Mouse (Mus musculus): ENCODE results near the gene Xrcc4. TPM values are rescaled to one million over a fixed set of nuclear protein-coding genes. Genes with fewer than 3 reads are reported as not detected.
"Not testable (repeated sequence)": the region's sequence is repeated elsewhere in the genome, so short reads cannot be mapped to it uniquely, and the experiment has no call there.

The Xrcc4 gene
- polyA plus RNA-seq (2014; fragmentation: Nextera tagmentation; extraction: Ambion mirVana), result 10.7 and 13.6 TPM in 2 replicates

DNA sequence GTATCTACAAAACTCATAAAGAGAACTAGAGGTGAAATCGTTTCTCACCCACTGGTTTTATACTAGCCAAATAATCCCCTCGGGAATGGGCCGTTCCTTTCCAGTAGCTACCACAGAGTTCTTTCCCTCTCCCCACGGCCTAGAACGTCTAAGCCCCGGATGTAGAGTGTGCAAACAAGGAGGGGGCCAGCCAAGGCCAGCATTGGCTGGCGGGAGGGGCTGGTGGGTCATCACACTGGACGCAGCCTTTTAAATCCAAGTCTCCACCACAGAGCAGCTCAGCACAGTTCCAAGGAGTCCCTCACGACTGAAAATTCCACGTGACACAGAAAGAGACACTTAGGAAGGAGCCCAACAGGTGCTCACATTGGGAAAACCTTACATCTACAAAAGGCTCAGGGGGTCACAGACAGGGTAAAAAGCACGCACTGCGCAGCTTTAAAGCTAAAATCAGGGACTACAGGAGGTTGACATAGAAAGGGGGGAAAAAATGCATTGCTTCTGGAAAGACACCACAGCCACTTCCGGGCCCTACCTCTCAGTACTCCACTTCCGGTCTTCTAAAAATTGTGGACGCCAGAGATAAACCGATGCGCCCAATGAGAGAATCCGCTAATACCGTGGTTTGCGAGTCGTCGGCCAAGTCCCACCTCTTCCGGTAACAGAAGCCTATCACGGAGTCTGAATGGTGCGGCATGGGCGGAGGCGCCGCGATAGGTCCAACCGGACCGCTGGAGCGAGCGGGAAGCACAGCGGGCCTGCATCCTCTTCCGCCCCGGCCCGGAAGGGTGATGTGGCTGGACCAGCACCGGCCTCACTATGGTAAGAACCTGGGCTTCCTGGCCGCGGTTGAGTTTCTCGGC lies at the start of gene Xrcc4, which contains the start of gene Tmem167:
Gene Xrcc4 (minus strand): TSS at position 647 of the 863 bp plus-strand sequence.
Gene Tmem167 (plus strand): TSS at position 162 of the 863 bp plus-strand sequence.
- Histone ChIP-seq H3K4me1 (ENCODE audit: control insufficient read depth, insufficient read depth, low read length) (no peaks in the 10 kb centered on the region), H3K27ac (replicated peaks; ENCODE audit: low read depth, low read length) (peak within 1 kb of the TSS; percentile 70), H3K9ac (replicated peaks; ENCODE audit: low read length) (peak within 1 kb of the TSS; percentile 96), H3K4me3 (ENCODE audit: low read depth, low read length) (peak within 1 kb of the TSS; percentile 94), H3K36me3 (replicated peaks; ENCODE audit: control insufficient read depth, insufficient read depth, low read depth, low read length) (no peaks in the 10 kb centered on the region), H3K27me3 (ENCODE audit: control insufficient read depth, insufficient read depth, low read length) (no peaks in the 10 kb centered on the region), H3K9me3 (replicated peaks; ENCODE audit: control insufficient read depth, low read length) (no peaks in the 10 kb centered on the region), H3K4me2 (ENCODE audit: low read depth, low read length) (peak within 1 kb of the TSS; percentile 85)
- ATAC-seq (replicated peaks; ENCODE audit: insufficient number of reproducible peaks, low FRiP score, low TSS enrichment, low read depth) (peak; percentile 100), DNase-seq (ENCODE audit: low spot score) (peak; percentile 98)
- 4% methylated on average over 41 of the region's 41 CpGs for WGBS

DNA sequence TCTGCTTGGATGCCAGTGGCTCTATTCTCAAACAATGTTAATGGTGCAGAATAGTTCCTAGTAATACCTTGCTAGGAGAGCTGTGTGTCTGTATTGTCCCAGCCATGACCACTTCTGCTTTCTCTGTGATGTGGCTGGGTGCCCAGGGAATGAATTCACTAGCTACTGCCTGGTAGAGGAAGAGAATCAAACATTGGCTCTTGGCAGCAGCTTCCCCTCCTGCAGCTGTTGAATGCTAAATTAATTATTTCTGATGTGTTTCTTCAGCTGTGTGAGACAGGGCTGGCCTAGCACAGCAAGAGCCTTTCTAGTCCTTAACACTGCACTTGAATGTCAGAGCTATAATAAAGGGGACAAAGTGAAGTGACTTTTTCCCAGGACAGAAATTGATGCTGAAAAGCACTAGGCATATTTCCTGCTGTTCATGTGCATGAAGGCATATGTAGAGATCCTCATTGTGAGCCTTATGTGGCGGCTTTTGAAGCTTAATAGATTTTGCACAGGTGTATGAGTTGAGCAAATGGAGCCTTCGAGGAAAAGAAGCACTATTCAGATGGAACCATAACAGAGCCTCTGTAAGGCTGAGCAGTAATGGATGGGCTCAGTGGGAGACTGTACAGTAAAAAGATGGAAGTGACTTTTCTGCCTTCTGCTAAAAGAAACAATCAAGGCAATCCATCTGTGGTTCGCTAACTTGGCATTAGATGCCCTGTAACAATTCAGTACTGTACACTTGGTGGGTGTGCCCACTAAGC lies 46.9 kb upstream of the Xrcc4 start:
- Histone ChIP-seq H3K9ac (replicated peaks; ENCODE audit: low read length) (no peak overlapping the region), H3K4me2 (ENCODE audit: low read depth, low read length) (no peak overlapping the region), H3K4me3 (ENCODE audit: low read depth, low read length) (no peak overlapping the region), H3K4me1 (ENCODE audit: control insufficient read depth, insufficient read depth, low read length) (no peaks in the 10 kb centered on the region), H3K9me3 (replicated peaks; ENCODE audit: control insufficient read depth, low read length) (no peaks in the 10 kb centered on the region), H3K36me3 (replicated peaks; ENCODE audit: control insufficient read depth, insufficient read depth, low read depth, low read length) (no peaks in the 10 kb centered on the region), H3K27me3 (ENCODE audit: control insufficient read depth, insufficient read depth, low read length) (no peaks in the 10 kb centered on the region), H3K27ac (replicated peaks; ENCODE audit: low read depth, low read length) (no peak overlapping the region)
- WGBS, result 86% methylated on average over 3 of the region's 3 CpGs
- DNase-seq (ENCODE audit: low spot score) (no peak), ATAC-seq (replicated peaks; ENCODE audit: insufficient number of reproducible peaks, low FRiP score, low TSS enrichment, low read depth) (no peak)

DNA sequence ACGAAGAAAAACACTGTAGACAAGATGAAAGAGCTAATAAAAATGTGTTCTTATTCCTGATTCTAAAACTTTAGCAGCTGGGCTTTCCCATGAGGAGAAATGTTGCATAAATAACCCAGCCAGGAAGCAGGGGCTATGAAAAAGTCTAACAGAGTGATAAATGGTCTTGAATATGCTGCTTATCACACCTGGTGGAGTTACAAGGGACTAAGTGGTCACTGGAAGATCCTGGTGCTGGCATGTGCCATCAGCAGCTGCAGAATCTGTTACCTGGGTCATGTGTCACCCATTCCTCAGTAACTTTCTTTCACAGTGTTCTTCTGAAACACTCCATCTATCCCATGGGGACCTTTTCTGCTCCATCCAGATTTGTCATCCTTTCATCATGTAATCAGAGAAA lies 22.3 kb upstream of the Xrcc4 start:
- Histone ChIP-seq H3K4me1 (ENCODE audit: control insufficient read depth, insufficient read depth, low read length) (no peaks in the 10 kb centered on the region), H3K4me2 (ENCODE audit: low read depth, low read length) (no peak overlapping the region), H3K36me3 (replicated peaks; ENCODE audit: control insufficient read depth, insufficient read depth, low read depth, low read length) (no peaks in the 10 kb centered on the region), H3K9ac (replicated peaks; ENCODE audit: low read length) (no peak overlapping the region), H3K27me3 (ENCODE audit: control insufficient read depth, insufficient read depth, low read length) (no peaks in the 10 kb centered on the region), H3K4me3 (ENCODE audit: low read depth, low read length) (no peak overlapping the region), H3K27ac (replicated peaks; ENCODE audit: low read depth, low read length) (no peak overlapping the region), H3K9me3 (replicated peaks; ENCODE audit: control insufficient read depth, low read length) (no peaks in the 10 kb centered on the region)
- 83% methylated on average over 1 of the region's 1 CpGs for WGBS
- DNase-seq (ENCODE audit: low spot score), result no peak
- ATAC-seq (replicated peaks; ENCODE audit: insufficient number of reproducible peaks, low FRiP score, low TSS enrichment, low read depth), result no peak

DNA sequence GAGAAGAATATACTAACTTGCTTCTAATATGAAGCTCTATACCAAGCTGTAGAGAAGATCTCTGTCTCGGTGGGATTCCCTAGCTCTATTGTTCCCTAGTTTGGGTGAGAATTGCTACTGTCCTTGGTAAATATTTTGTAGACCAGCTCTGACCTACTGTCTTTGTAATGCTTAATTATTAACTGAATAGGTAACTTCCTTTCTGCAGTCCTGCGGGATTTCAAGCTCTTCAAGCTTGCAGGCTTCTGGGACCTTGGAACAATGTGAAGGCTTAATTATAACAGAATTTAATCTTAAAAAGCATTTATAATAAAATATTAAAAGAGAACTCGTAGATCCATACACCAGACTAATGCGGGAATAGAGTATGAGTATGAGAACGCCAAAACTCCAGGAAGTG lies 19.3 kb upstream of the Xrcc4 start:
- 97% methylated on average over 5 of the region's 5 CpGs for WGBS
- H3K4me3 ChIP-seq (ENCODE audit: low read depth, low read length); H3K4me1 ChIP-seq (ENCODE audit: control insufficient read depth, insufficient read depth, low read length); ATAC-seq (replicated peaks; ENCODE audit: insufficient number of reproducible peaks, low FRiP score, low TSS enrichment, low read depth); DNase-seq (ENCODE audit: low spot score); H3K4me2 ChIP-seq (ENCODE audit: low read depth, low read length); H3K9ac ChIP-seq (replicated peaks; ENCODE audit: low read length); H3K36me3 ChIP-seq (replicated peaks; ENCODE audit: control insufficient read depth, insufficient read depth, low read depth, low read length); H3K27me3 ChIP-seq (ENCODE audit: control insufficient read depth, insufficient read depth, low read length); H3K9me3 ChIP-seq (replicated peaks; ENCODE audit: control insufficient read depth, low read length); H3K27ac ChIP-seq (replicated peaks; ENCODE audit: low read depth, low read length): not testable (repeated sequence)

DNA sequence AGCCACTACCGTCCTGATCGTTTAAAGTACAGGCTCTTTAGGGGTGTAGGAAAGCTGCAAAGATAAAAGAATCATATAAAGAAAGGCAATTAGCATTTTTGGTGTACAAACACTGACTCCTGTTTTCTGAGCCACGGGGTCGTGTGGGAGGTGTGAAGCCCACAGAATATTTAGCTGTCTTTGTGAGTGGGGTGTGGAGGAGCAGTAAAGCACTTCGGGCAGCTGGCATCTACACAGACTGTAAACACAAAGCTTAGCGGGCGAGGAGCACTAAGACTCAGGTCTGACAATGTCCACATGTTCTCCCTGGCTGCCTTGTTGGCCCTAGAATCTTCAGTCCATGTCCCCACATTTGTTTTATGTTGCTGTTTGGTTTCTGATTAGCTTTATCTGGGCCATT lies 16.7 kb upstream of the Xrcc4 start:
- H3K4me1 ChIP-seq (ENCODE audit: control insufficient read depth, insufficient read depth, low read length), result no peaks in the 10 kb centered on the region
- H3K9ac ChIP-seq (replicated peaks; ENCODE audit: low read length), result no peak overlapping the region
- no peak overlapping the region for H3K27ac ChIP-seq (replicated peaks; ENCODE audit: low read depth, low read length)
- 96% methylated on average over 7 of the region's 7 CpGs for WGBS
- ATAC-seq (replicated peaks; ENCODE audit: insufficient number of reproducible peaks, low FRiP score, low TSS enrichment, low read depth) (no peak), DNase-seq (ENCODE audit: low spot score) (no peak)
- no peaks in the 10 kb centered on the region for H3K9me3 ChIP-seq (replicated peaks; ENCODE audit: control insufficient read depth, low read length)
- H3K4me2 ChIP-seq (ENCODE audit: low read depth, low read length), result no peak overlapping the region
- no peaks in the 10 kb centered on the region for H3K27me3 ChIP-seq (ENCODE audit: control insufficient read depth, insufficient read depth, low read length)
- H3K36me3 ChIP-seq (replicated peaks; ENCODE audit: control insufficient read depth, insufficient read depth, low read depth, low read length), result peaks cover 3% of the 10 kb centered on the region
- H3K4me3 ChIP-seq (ENCODE audit: low read depth, low read length), result no peak overlapping the region

DNA sequence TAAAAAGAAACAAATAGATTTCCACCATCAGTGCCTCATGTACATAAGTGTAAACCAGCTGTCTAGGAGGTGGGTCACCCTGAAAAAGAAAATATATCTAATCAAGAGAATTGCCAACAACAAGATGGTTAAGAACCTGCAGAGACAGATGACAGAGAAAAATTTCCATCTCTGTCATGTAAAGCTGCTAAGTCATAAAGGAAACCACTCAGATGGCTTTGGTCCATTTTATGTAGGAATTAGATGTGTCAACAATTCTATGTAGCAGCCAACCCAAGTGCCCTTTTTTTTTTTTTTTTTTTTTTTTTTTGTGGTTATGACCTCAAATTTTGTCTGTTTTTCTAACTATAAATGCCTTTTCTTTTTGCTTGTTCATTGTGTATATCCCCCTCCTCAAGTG lies 12.1 kb upstream of the Xrcc4 start:
- Histone ChIP-seq H3K4me2 (ENCODE audit: low read depth, low read length) (no peak overlapping the region), H3K27me3 (ENCODE audit: control insufficient read depth, insufficient read depth, low read length) (no peaks in the 10 kb centered on the region), H3K36me3 (replicated peaks; ENCODE audit: control insufficient read depth, insufficient read depth, low read depth, low read length) (peaks cover 3% of the 10 kb centered on the region), H3K9me3 (replicated peaks; ENCODE audit: control insufficient read depth, low read length) (no peaks in the 10 kb centered on the region), H3K4me1 (ENCODE audit: control insufficient read depth, insufficient read depth, low read length) (no peaks in the 10 kb centered on the region), H3K4me3 (ENCODE audit: low read depth, low read length) (no peak overlapping the region), H3K27ac (replicated peaks; ENCODE audit: low read depth, low read length) (no peak overlapping the region), H3K9ac (replicated peaks; ENCODE audit: low read length) (no peak overlapping the region)
- ATAC-seq (replicated peaks; ENCODE audit: insufficient number of reproducible peaks, low FRiP score, low TSS enrichment, low read depth), result no peak
- no peak for DNase-seq (ENCODE audit: low spot score)

DNA sequence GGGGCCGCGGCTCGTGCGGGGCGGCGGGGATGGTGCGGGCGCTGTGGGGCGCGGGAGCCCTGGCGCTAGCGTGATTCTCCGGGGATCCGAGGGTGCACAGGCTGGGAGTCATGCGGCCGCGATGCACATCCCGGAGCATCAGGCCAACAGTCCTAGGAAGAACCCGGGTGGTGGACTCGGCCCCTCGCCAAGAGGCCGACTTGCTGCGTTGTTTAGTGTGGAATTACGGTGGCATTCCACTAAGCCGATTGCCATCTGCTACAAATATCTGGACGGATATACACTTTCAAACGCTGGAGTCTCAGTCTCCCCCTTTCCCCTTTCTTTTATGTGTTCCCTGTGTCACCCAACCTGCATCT lies 396 bp upstream of the Xrcc4 start:
- Histone ChIP-seq H3K4me1 (ENCODE audit: control insufficient read depth, insufficient read depth, low read length) (no peaks in the 10 kb centered on the region), H3K27me3 (ENCODE audit: control insufficient read depth, insufficient read depth, low read length) (no peaks in the 10 kb centered on the region), H3K4me3 (ENCODE audit: low read depth, low read length) (peak overlapping the region; percentile 94), H3K9me3 (replicated peaks; ENCODE audit: control insufficient read depth, low read length) (no peaks in the 10 kb centered on the region), H3K4me2 (ENCODE audit: low read depth, low read length) (peak overlapping the region; percentile 49), H3K9ac (replicated peaks; ENCODE audit: low read length) (peak overlapping the region; percentile 96), H3K27ac (replicated peaks; ENCODE audit: low read depth, low read length) (peak overlapping the region; percentile 70), H3K36me3 (replicated peaks; ENCODE audit: control insufficient read depth, insufficient read depth, low read depth, low read length) (no peaks in the 10 kb centered on the region)
- ATAC-seq (replicated peaks; ENCODE audit: insufficient number of reproducible peaks, low FRiP score, low TSS enrichment, low read depth) (peak; percentile 81), DNase-seq (ENCODE audit: low spot score) (no peak)
- WGBS, result under 1% methylated on average over 27 of the region's 27 CpGs

DNA sequence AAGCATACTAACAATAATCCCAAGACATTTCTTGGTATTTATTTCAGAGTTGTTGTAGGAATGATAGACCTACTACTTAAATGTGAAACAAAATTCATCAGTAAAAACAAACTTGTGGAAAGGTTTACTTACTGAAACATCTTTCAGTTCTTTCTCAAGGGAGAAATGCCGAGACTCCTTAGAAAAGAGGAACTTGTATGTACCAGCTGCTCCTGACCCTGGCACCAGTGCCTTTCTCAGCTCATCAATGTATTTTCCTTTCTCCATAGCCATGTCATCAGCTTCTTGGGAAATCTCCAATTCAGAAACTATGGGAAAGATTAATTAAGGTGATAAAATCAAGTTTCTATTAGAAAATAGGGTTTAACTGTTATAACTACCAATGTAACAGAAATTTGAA lies 27.5 kb downstream of the Xrcc4 start:
- no peak overlapping the region for H3K27ac ChIP-seq (replicated peaks; ENCODE audit: low read depth, low read length)
- H3K4me2 ChIP-seq (ENCODE audit: low read depth, low read length), result no peak overlapping the region
- H3K27me3 ChIP-seq (ENCODE audit: control insufficient read depth, insufficient read depth, low read length), result no peaks in the 10 kb centered on the region
- no peaks in the 10 kb centered on the region for H3K36me3 ChIP-seq (replicated peaks; ENCODE audit: control insufficient read depth, insufficient read depth, low read depth, low read length)
- H3K4me3 ChIP-seq (ENCODE audit: low read depth, low read length), result no peak overlapping the region
- H3K4me1 ChIP-seq (ENCODE audit: control insufficient read depth, insufficient read depth, low read length), result no peaks in the 10 kb centered on the region
- H3K9ac ChIP-seq (replicated peaks; ENCODE audit: low read length), result no peak overlapping the region
- DNase-seq (ENCODE audit: low spot score) (no peak), ATAC-seq (replicated peaks; ENCODE audit: insufficient number of reproducible peaks, low FRiP score, low TSS enrichment, low read depth) (no peak)
- no peaks in the 10 kb centered on the region for H3K9me3 ChIP-seq (replicated peaks; ENCODE audit: control insufficient read depth, low read length)
- 88% methylated on average over 1 of the region's 1 CpGs for WGBS

All from embryonic facial prominence, embryonic 11.5 days (tissue).